Mouse (Mus musculus) layer of hippocampus, postnatal 10 days (tissue): ENCODE results near the gene Gm37596. TPM values are rescaled to one million over a fixed set of nuclear protein-coding genes. Genes with fewer than 3 reads are reported as not detected.
"Not testable (repeated sequence)": the region's sequence is repeated elsewhere in the genome, so short reads cannot be mapped to it uniquely, and the experiment has no call there.

Experiments
- DNase-seq, 2 experiments: peaks; one replicate each; pipeline ENCODE4 v3.0.0; 2021; ENCODE audit warnings: low spot score in 2 of 2
- long read RNA-seq: library from polyadenylated mRNA; stranded (forward); transcript quantifications from one replicate; pipeline ENCODE4 v2.0.0, GENCODE M21; 2023
- total RNA-seq, 2 experiments: library from RNA; stranded (reverse); gene quantifications; 2 replicates each; pipeline ENCODE4 v1.2.3; 2021

Gene Gm37596
- not detected for total RNA-seq
- long read RNA-seq = 0 reads

- not testable (repeated sequence) for DNase-seq
Measured at GRCm38 (mm10) chr3:93692970-93693369, at the start of gene Gm37596. Gm37596 (minus strand) TSS chr3:93693070.

- not testable (repeated sequence) for DNase-seq
Measured at GRCm38 (mm10) chr3:93708969-93709637, 16.2 kb upstream of the Gm37596 start.

GRCm38 (mm10) chr3:93676210-93676609, 16.7 kb downstream of the Gm37596 start, which contains the start of gene Tdpoz1:
Tdpoz1 (minus strand) TSS chr3:93676310.
- not testable (repeated sequence) for DNase-seq

- not testable (repeated sequence) for DNase-seq
Measured at GRCm38 (mm10) chr3:93670805-93671503, 21.9 kb downstream of the Gm37596 start.

- no peak for DNase-seq
Measured at GRCm38 (mm10) chr3:93654260-93654659, 38.6 kb downstream of the Gm37596 start.

GRCm38 (mm10) chr3:93652586-93652985, 40.3 kb downstream of the Gm37596 start, which contains the start of gene Tdpoz2:
Tdpoz2 (minus strand) TSS chr3:93652686.
- no peak for DNase-seq

Other genes starting within 250 kb of the Gm37596 start
- gene Tchhl1, start 224.3 kb downstream of the Gm37596 start, total RNA-seq = not detected
- gene S100a11, start 172.6 kb downstream of the Gm37596 start, total RNA-seq = 10 to 100 TPM; 16.1 to 20.2 TPM
- gene S100a10, start 138.0 kb downstream of the Gm37596 start, total RNA-seq = 10 to 100 TPM; 66.3 to 71.8 TPM
- not detected for gene Tdpoz2, start 40.4 kb downstream of the Gm37596 start, total RNA-seq
- not detected for gene Tdpoz1, start 16.8 kb downstream of the Gm37596 start, total RNA-seq
- not detected for gene Gm5773, start 79.9 kb upstream of the Gm37596 start, total RNA-seq
- gene Tdpoz4, start 103.3 kb upstream of the Gm37596 start, total RNA-seq = not detected
- not detected for gene Tdpoz3, start 132.9 kb upstream of the Gm37596 start, total RNA-seq